Mouse (Mus musculus) thymus, adult 2 months (tissue): ENCODE measurements at regions not wholly inside any gene's neighbourhood (a gene's known extent, or its start where the extent isn't known, plus 50 kb on each side); places are given as distances from the start of the nearest gene placed in this dataset.

Experiments used
- CTCF ChIP-seq: fragments of 200-500 bp; IDR thresholded peaks from 2 replicates; pipeline ENCODE4 v1.5.1; 2012; ENCODE audit warnings: mild to moderate bottlenecking, control low read depth, low read length, moderate library complexity, borderline replicate concordance; ENCODE audit not compliant: control insufficient read depth, poor library complexity, insufficient read depth; ENCODE audit errors: extremely low read depth
- POLR2A ChIP-seq: fragments of 200-500 bp; IDR thresholded peaks from 2 replicates; pipeline ENCODE4 v1.6.1; 2012; ENCODE audit warnings: mild to moderate bottlenecking, low read length, control low read depth, moderate library complexity; ENCODE audit not compliant: control insufficient read depth, poor library complexity, insufficient read depth; ENCODE audit errors: extremely low read depth

DNA sequence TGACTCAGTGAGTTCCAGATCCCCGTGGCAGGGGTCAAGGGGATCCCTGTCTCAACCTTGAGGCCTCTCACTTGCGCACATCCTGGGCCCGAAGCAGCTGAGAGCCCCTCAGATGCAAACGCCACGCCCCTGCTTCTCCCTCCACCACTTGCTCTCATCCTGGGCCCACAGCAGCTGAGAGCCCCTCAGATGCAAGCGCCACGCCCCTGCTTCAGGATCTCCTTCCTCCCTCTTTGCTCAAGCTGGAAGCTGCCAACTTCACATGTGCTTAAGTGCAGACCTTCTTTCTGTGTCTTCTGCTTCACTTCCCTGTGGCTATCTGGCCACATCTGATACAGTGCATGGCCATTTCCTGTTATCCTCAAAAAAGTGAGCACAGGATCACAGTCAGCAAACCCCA is 416.1 kb upstream of the Ercc4 start:
- TF ChIP-seq CTCF (no peak), POLR2A (no peak)
